9 mouse cellular contexts compared by ENCODE assay signal in genomic region chr9:62810095-62810494, GRCm38 (mm10). TPM values are rescaled to one million over a fixed set of nuclear protein-coding genes. Genes with fewer than 3 reads are reported as not detected.
DNase-seq lines count a peak whose midpoint lies in the region; ATAC-seq and TF ChIP-seq lines count a peak whose summit lies in the region.
"Had no signal": no experiment of that assay in that cellular context is flagged by ENCODE, and none has a peak within 500 bp of the region (broad histone marks: within the 10 kb centered on the region; RNA-seq: fewer than 3 reads in every experiment).

No protein-coding gene starts in this region.

- intact Hi-C loops in heart, adult 2 months (cut with DNase I) = no loop called here
- intact Hi-C loops in heart, postnatal 36 days (cut with DNase I) = loop anchor here (10.0 kb wide), 1 partner anchor 565 kb away; the partner anchor contains the start of gene Map2k5

- H3K4me1 ChIP-seq in heart, adult 2 months (ENCODE audit: control insufficient read depth, insufficient read depth, low read length) = peaks cover 9% of the 10 kb centered on the region
- peaks cover 6% of the 10 kb centered on the region for H3K4me1 ChIP-seq in thymus, adult 2 months (replicated peaks; ENCODE audit: control insufficient read depth, insufficient read depth, low read length)
- H3K4me1 ChIP-seq in liver, embryonic 14.5 days (replicated peaks; ENCODE audit: control insufficient read depth in 2 of 2, insufficient read depth in 2 of 2, low read length in 1 of 2) = peaks cover 12 to 17% of the 10 kb centered on the region in 2 experiments

- no peak for TF ChIP-seq EP300 in heart, adult 2 months (IDR thresholded peaks at IDR 0.05; ENCODE audit: insufficient read depth, low read depth, low read length)
- no peak for TF ChIP-seq EP300 in liver, embryonic 14.5 days (IDR thresholded peaks at IDR 0.05; ENCODE audit: low read depth)

- H3K27me3 ChIP-seq in heart, adult 2 months (ENCODE audit: control insufficient read depth, insufficient read depth, low read length) = no peaks in the 10 kb centered on the region
- no peaks in the 10 kb centered on the region for H3K27me3 ChIP-seq in thymus, adult 2 months (ENCODE audit: control insufficient read depth, insufficient read depth, low read length)
- no peaks in the 10 kb centered on the region for H3K27me3 ChIP-seq in liver, embryonic 14.5 days (ENCODE audit: control insufficient read depth, insufficient read depth, low read length)

- WGBS in heart, adult 2 months = 20% methylated on average over 8 of the region's 8 CpGs
- 54% methylated on average over 8 of the region's 8 CpGs for WGBS in thymus, adult 2 months
- WGBS in liver, embryonic 14.5 days (ENCODE audit: insufficient replicate concordance) = 12% methylated on average over 8 of the region's 8 CpGs

- peak overlapping the region; percentile 86 for H3K4me3 ChIP-seq in heart, adult 2 months
- H3K4me3 ChIP-seq in thymus, adult 2 months (ENCODE audit: control insufficient read depth, insufficient read depth, low read length) = peak overlapping the region; percentile 88
- H3K4me3 ChIP-seq in liver, embryonic 14.5 days (ENCODE audit: insufficient read depth in 1 of 2, low read depth in 2 of 2, low read length in 2 of 2) = peak overlapping the region; percentile 82 to 89

- no peak for TF ChIP-seq CTCF in heart, adult 2 months (IDR thresholded peaks at IDR 0.05)
- TF ChIP-seq CTCF in thymus, adult 2 months (IDR thresholded peaks at IDR 0.05; ENCODE audit: borderline replicate concordance, control insufficient read depth, extremely low read depth, insufficient read depth, low read length, poor library complexity) = no peak
- TF ChIP-seq CTCF in liver, embryonic 14.5 days (IDR thresholded peaks at IDR 0.05; ENCODE audit: low read depth) = no peak

- no peak for DNase-seq in heart, adult 2 months
- no peak for DNase-seq in heart, postnatal 36 days
- no peak for DNase-seq in thymus, adult 2 months
- no peak for DNase-seq in thymus, postnatal 25 days
- no peak for DNase-seq in liver, embryonic 14.5 days (ENCODE audit: low read depth in 3 of 3, low spot score in 3 of 3)
- DNase-seq in ovary, postnatal 14 days (ENCODE audit: low spot score) = no peak
- no peak for DNase-seq in adrenal gland, postnatal 4 days (ENCODE audit: low spot score in 2 of 2)
- no peak for DNase-seq in spleen, adult 18-20 months
- DNase-seq: cerebellum, adult 18-20 months had no signal

- peak overlapping the region; percentile 97 for H3K4me2 ChIP-seq in liver, embryonic 14.5 days (ENCODE audit: low read depth)

- no peak overlapping the region for H3K9ac ChIP-seq in heart, adult 2 months (ENCODE audit: low read depth, low read length)
- H3K9ac ChIP-seq in liver, embryonic 14.5 days (replicated peaks) = peak overlapping the region; percentile 92

- no peaks in the 10 kb centered on the region for H3K9me3 ChIP-seq in liver, embryonic 14.5 days (ENCODE audit: control insufficient read depth, low read length)

- H3K27ac ChIP-seq in heart, adult 2 months = no peak overlapping the region
- no peak overlapping the region for H3K27ac ChIP-seq in thymus, adult 2 months (ENCODE audit: control insufficient read depth, insufficient read depth, low read length)
- H3K27ac ChIP-seq in liver, embryonic 14.5 days = peak overlapping the region; percentile 85

- peaks cover 9% of the 10 kb centered on the region; the same call in 1 of the 2 replicates for H3K79me2 ChIP-seq in heart, adult 2 months (replicated peaks; ENCODE audit: control insufficient read depth, insufficient read depth, low read length)

- ATAC-seq in liver, embryonic 14.5 days (ENCODE audit: insufficient read depth) = no peak

- peaks cover 9% of the 10 kb centered on the region for H3K36me3 ChIP-seq in heart, adult 2 months (ENCODE audit: control insufficient read depth, insufficient read depth, low read length)
- no peaks in the 10 kb centered on the region for H3K36me3 ChIP-seq in thymus, adult 2 months (ENCODE audit: control insufficient read depth, insufficient read depth, low read length)
- no peaks in the 10 kb centered on the region for H3K36me3 ChIP-seq in liver, embryonic 14.5 days (replicated peaks; ENCODE audit: control insufficient read depth, insufficient read depth, low read depth)

- TF ChIP-seq POLR2A in heart, adult 2 months (IDR thresholded peaks at IDR 0.05; ENCODE audit: insufficient read depth, low read depth, low read length) = no peak
- TF ChIP-seq POLR2A in thymus, adult 2 months (IDR thresholded peaks at IDR 0.05; ENCODE audit: control insufficient read depth, extremely low read depth, insufficient read depth, low read length, poor library complexity) = no peak

RNA-seq across cellular contexts. Expression of gene Fem1b, which starts 1.6 kb away (rescaled TPM):
- 10 to 100 TPM; 16.1 to 16.7 TPM for total RNA-seq in heart, adult 2 months (2021)
- 4.9 and 10.2 TPM in 2 replicates for polyA plus RNA-seq in heart, adult 2 months (2012; rRNA removed)
- 10 to 100 TPM; 16.2 to 16.9 TPM for total RNA-seq in heart, postnatal 36 days (2021)
- polyA plus RNA-seq in thymus, adult 2 months (2012; rRNA removed) = 15.3 and 20.5 TPM in 2 replicates
- 5.8 and 8.2 TPM in 2 replicates for polyA plus RNA-seq in liver, embryonic 14.5 days (2012; rRNA removed)
- polyA plus RNA-seq in liver, embryonic 14.5 days (2014; fragmentation: Nextera tagmentation; extraction: Ambion mirVana) = 12.5 and 15.5 TPM in 2 replicates
- 10 to 100 TPM; 44.0 to 50.4 TPM for total RNA-seq in adrenal gland, postnatal 4 days (2021)

RNA-seq across cellular contexts. Expression of gene Cln6, which starts 28.5 kb away (rescaled TPM):
- total RNA-seq in heart, adult 2 months (2021) = 10 to 100 TPM; 18.3 to 26.0 TPM
- polyA plus RNA-seq in heart, adult 2 months (2012; rRNA removed) = 30.4 and 36.6 TPM in 2 replicates
- 10 to 100 TPM; 23.8 to 26.6 TPM for total RNA-seq in heart, postnatal 36 days (2021)
- polyA plus RNA-seq in thymus, adult 2 months (2012; rRNA removed) = 83.6 and 106 TPM in 2 replicates
- 18.5 and 18.8 TPM in 2 replicates for polyA plus RNA-seq in liver, embryonic 14.5 days (2012; rRNA removed)
- 12.4 and 15.5 TPM in 2 replicates for polyA plus RNA-seq in liver, embryonic 14.5 days (2014; fragmentation: Nextera tagmentation; extraction: Ambion mirVana)
- 10 to 100 TPM; 37.5 to 38.1 TPM for total RNA-seq in adrenal gland, postnatal 4 days (2021)

RNA-seq across cellular contexts. Expression of gene Calml4, which starts 47.8 kb away (rescaled TPM):
- 1 to 10 TPM in 1 of 2 experiments, under 1 TPM in 1; 0.93 to 1.4 TPM for total RNA-seq in heart, adult 2 months (2021)
- 0.76 and 1.6 TPM in 2 replicates for polyA plus RNA-seq in heart, adult 2 months (2012; rRNA removed)
- total RNA-seq in heart, postnatal 36 days (2021) = 1 to 10 TPM; 1.1 to 1.4 TPM
- 0.99 and 1.9 TPM in 2 replicates for polyA plus RNA-seq in thymus, adult 2 months (2012; rRNA removed)
- 0.98 and 1.1 TPM in 2 replicates for polyA plus RNA-seq in liver, embryonic 14.5 days (2012; rRNA removed)
- polyA plus RNA-seq in liver, embryonic 14.5 days (2014; fragmentation: Nextera tagmentation; extraction: Ambion mirVana) = 1.6 and 2.2 TPM in 2 replicates
- 10 to 100 TPM; 23.4 to 47.3 TPM for total RNA-seq in adrenal gland, postnatal 4 days (2021)

Comparison
In these comparisons a context has a peak if more than half of its experiments do, and no peak if none do; other contexts are left out.
1. RNA of gene Calml4, which starts 47.8 kb away (total RNA-seq): 23.4 to 47.3 TPM in adrenal gland, postnatal 4 days; 0.93 to 1.4 TPM in heart, adult 2 months and 1.1 to 1.4 TPM in heart, postnatal 36 days; every median in the first group is over 10 times any median in the second.
2. Peak in every context shown above with its lines, with median percentiles within 50 percentile points of each other: H3K4me3 ChIP-seq.